Mouse (Mus musculus): ENCODE data around the gene Mrpl21. TPM values are rescaled to one million over a fixed set of nuclear protein-coding genes. Genes with fewer than 3 reads are reported as not detected.
A peak's percentile ranks its signal among the peaks of the same experiment; 100 is the strongest.

Gene Mrpl21
- polyA plus RNA-seq, 1 experiment from 2014 or later, result 110 TPM

GRCm38 (mm10) chr19:3267340-3267739 lies 15.4 kb upstream of the Mrpl21 start:
- Histone ChIP-seq H3K4me3 (ENCODE audit: low read length) (no peak overlapping the region), H3K9ac (ENCODE audit: low read length) (no peak overlapping the region), H3K27ac (ENCODE audit: low read length) (no peak overlapping the region), H3K4me2 (ENCODE audit: low read depth, low read length) (no peak overlapping the region), H3K36me3 (ENCODE audit: control insufficient read depth, insufficient read depth, low read length) (peaks cover 29% of the 10 kb centered on the region), H3K27me3 (ENCODE audit: control insufficient read depth, insufficient read depth, low read depth, low read length) (no peaks in the 10 kb centered on the region), H3K9me3 (ENCODE audit: control insufficient read depth, low read length) (no peaks in the 10 kb centered on the region), H3K4me1 (replicated peaks; ENCODE audit: control insufficient read depth, insufficient read depth, low read length) (no peaks in the 10 kb centered on the region)
- 88% methylated on average over 4 of the region's 4 CpGs for WGBS
- no peak for ATAC-seq (ENCODE audit: low read depth)

GRCm38 (mm10) chr19:3268218-3268980 lies 14.3 kb upstream of the Mrpl21 start:
- 89% methylated on average over 17 of the region's 17 CpGs for WGBS
- Histone ChIP-seq H3K27ac (ENCODE audit: low read length) (no peak overlapping the region), H3K4me2 (ENCODE audit: low read depth, low read length) (no peak overlapping the region), H3K9ac (ENCODE audit: low read length) (no peak overlapping the region), H3K27me3 (ENCODE audit: control insufficient read depth, insufficient read depth, low read depth, low read length) (no peaks in the 10 kb centered on the region), H3K4me1 (replicated peaks; ENCODE audit: control insufficient read depth, insufficient read depth, low read length) (no peaks in the 10 kb centered on the region), H3K36me3 (ENCODE audit: control insufficient read depth, insufficient read depth, low read length) (peaks cover 31% of the 10 kb centered on the region), H3K9me3 (ENCODE audit: control insufficient read depth, low read length) (no peaks in the 10 kb centered on the region), H3K4me3 (ENCODE audit: low read length) (no peak overlapping the region)
- ATAC-seq (ENCODE audit: low read depth), result no peak

- no peak for ATAC-seq (ENCODE audit: low read depth)
- WGBS, result 88% methylated on average over 9 of the region's 9 CpGs
- H3K27ac ChIP-seq (ENCODE audit: low read length), result no peak overlapping the region
- no peaks in the 10 kb centered on the region for H3K4me1 ChIP-seq (replicated peaks; ENCODE audit: control insufficient read depth, insufficient read depth, low read length)
- no peak overlapping the region for H3K4me3 ChIP-seq (ENCODE audit: low read length)
- no peak overlapping the region for H3K9ac ChIP-seq (ENCODE audit: low read length)
- no peaks in the 10 kb centered on the region for H3K27me3 ChIP-seq (ENCODE audit: control insufficient read depth, insufficient read depth, low read depth, low read length)
- no peaks in the 10 kb centered on the region for H3K9me3 ChIP-seq (ENCODE audit: control insufficient read depth, low read length)
- peaks cover 35% of the 10 kb centered on the region for H3K36me3 ChIP-seq (ENCODE audit: control insufficient read depth, insufficient read depth, low read length)
- no peak overlapping the region for H3K4me2 ChIP-seq (ENCODE audit: low read depth, low read length)
These were observed 13.4 kb upstream of the Mrpl21 start for GRCm38 (mm10) chr19:3269279-3269678.

GRCm38 (mm10) chr19:3269803-3270202 lies 12.9 kb upstream of the Mrpl21 start:
- no peaks in the 10 kb centered on the region for H3K27me3 ChIP-seq (ENCODE audit: control insufficient read depth, insufficient read depth, low read depth, low read length)
- H3K4me3 ChIP-seq (ENCODE audit: low read length), result no peak overlapping the region
- no peaks in the 10 kb centered on the region for H3K4me1 ChIP-seq (replicated peaks; ENCODE audit: control insufficient read depth, insufficient read depth, low read length)
- H3K36me3 ChIP-seq (ENCODE audit: control insufficient read depth, insufficient read depth, low read length), result peaks cover 31% of the 10 kb centered on the region
- no peak overlapping the region for H3K9ac ChIP-seq (ENCODE audit: low read length)
- H3K27ac ChIP-seq (ENCODE audit: low read length), result no peak overlapping the region
- no peaks in the 10 kb centered on the region for H3K9me3 ChIP-seq (ENCODE audit: control insufficient read depth, low read length)
- no peak for ATAC-seq (ENCODE audit: low read depth)
- WGBS, result 91% methylated on average over 6 of the region's 6 CpGs
- H3K4me2 ChIP-seq (ENCODE audit: low read depth, low read length), result no peak overlapping the region

GRCm38 (mm10) chr19:3271366-3271765 lies 11.3 kb upstream of the Mrpl21 start:
- no peaks in the 10 kb centered on the region for H3K9me3 ChIP-seq (ENCODE audit: control insufficient read depth, low read length)
- H3K4me3 ChIP-seq (ENCODE audit: low read length), result no peak overlapping the region
- H3K4me1 ChIP-seq (replicated peaks; ENCODE audit: control insufficient read depth, insufficient read depth, low read length), result no peaks in the 10 kb centered on the region
- no peak overlapping the region for H3K4me2 ChIP-seq (ENCODE audit: low read depth, low read length)
- peaks cover 32% of the 10 kb centered on the region for H3K36me3 ChIP-seq (ENCODE audit: control insufficient read depth, insufficient read depth, low read length)
- WGBS, result 78% methylated on average over 6 of the region's 6 CpGs
- no peak overlapping the region for H3K9ac ChIP-seq (ENCODE audit: low read length)
- no peak overlapping the region for H3K27ac ChIP-seq (ENCODE audit: low read length)
- ATAC-seq (ENCODE audit: low read depth), result no peak
- no peaks in the 10 kb centered on the region for H3K27me3 ChIP-seq (ENCODE audit: control insufficient read depth, insufficient read depth, low read depth, low read length)

- H3K4me2 ChIP-seq (ENCODE audit: low read depth, low read length), result no peak overlapping the region
- H3K27me3 ChIP-seq (ENCODE audit: control insufficient read depth, insufficient read depth, low read depth, low read length), result no peaks in the 10 kb centered on the region
- no peak overlapping the region for H3K27ac ChIP-seq (ENCODE audit: low read length)
- no peak for ATAC-seq (ENCODE audit: low read depth)
- H3K4me1 ChIP-seq (replicated peaks; ENCODE audit: control insufficient read depth, insufficient read depth, low read length), result no peaks in the 10 kb centered on the region
- 89% methylated on average over 9 of the region's 9 CpGs for WGBS
- H3K4me3 ChIP-seq (ENCODE audit: low read length), result no peak overlapping the region
- H3K9me3 ChIP-seq (ENCODE audit: control insufficient read depth, low read length), result no peaks in the 10 kb centered on the region
- H3K36me3 ChIP-seq (ENCODE audit: control insufficient read depth, insufficient read depth, low read length), result peaks cover 24% of the 10 kb centered on the region
- H3K9ac ChIP-seq (ENCODE audit: low read length), result no peak overlapping the region
These were observed 9.4 kb upstream of the Mrpl21 start for GRCm38 (mm10) chr19:3273331-3273730.

- ATAC-seq (ENCODE audit: low read depth), result no peak
- no peaks in the 10 kb centered on the region for H3K4me1 ChIP-seq (replicated peaks; ENCODE audit: control insufficient read depth, insufficient read depth, low read length)
- H3K27ac ChIP-seq (ENCODE audit: low read length), result no peak overlapping the region
- H3K9ac ChIP-seq (ENCODE audit: low read length), result no peak overlapping the region
- 86% methylated on average over 3 of the region's 3 CpGs for WGBS
- no peak overlapping the region for H3K4me2 ChIP-seq (ENCODE audit: low read depth, low read length)
- H3K27me3 ChIP-seq (ENCODE audit: control insufficient read depth, insufficient read depth, low read depth, low read length), result no peaks in the 10 kb centered on the region
- no peak overlapping the region for H3K4me3 ChIP-seq (ENCODE audit: low read length)
- H3K9me3 ChIP-seq (ENCODE audit: control insufficient read depth, low read length), result no peaks in the 10 kb centered on the region
- H3K36me3 ChIP-seq (ENCODE audit: control insufficient read depth, insufficient read depth, low read length), result peaks cover 21% of the 10 kb centered on the region
These were observed 6.8 kb upstream of the Mrpl21 start for GRCm38 (mm10) chr19:3275744-3276365.

GRCm38 (mm10) chr19:3281886-3282285 lies 815 bp upstream of the Mrpl21 start:
- peak overlapping the region; percentile 75 for H3K4me2 ChIP-seq (ENCODE audit: low read depth, low read length)
- peak overlapping the region; percentile 92 for H3K9ac ChIP-seq (ENCODE audit: low read length)
- peaks cover 10% of the 10 kb centered on the region for H3K4me1 ChIP-seq (replicated peaks; ENCODE audit: control insufficient read depth, insufficient read depth, low read length)
- no peak for ATAC-seq (ENCODE audit: low read depth)
- peaks cover 10% of the 10 kb centered on the region for H3K36me3 ChIP-seq (ENCODE audit: control insufficient read depth, insufficient read depth, low read length)
- H3K27ac ChIP-seq (ENCODE audit: low read length), result no peak overlapping the region
- 56% methylated on average over 4 of the region's 4 CpGs for WGBS
- no peaks in the 10 kb centered on the region for H3K27me3 ChIP-seq (ENCODE audit: control insufficient read depth, insufficient read depth, low read depth, low read length)
- H3K9me3 ChIP-seq (ENCODE audit: control insufficient read depth, low read length), result no peaks in the 10 kb centered on the region
- H3K4me3 ChIP-seq (ENCODE audit: low read length), result peak overlapping the region; percentile 90

- Histone ChIP-seq H3K4me1 (replicated peaks; ENCODE audit: control insufficient read depth, insufficient read depth, low read length) (no peaks in the 10 kb centered on the region), H3K4me2 (ENCODE audit: low read depth, low read length) (no peak overlapping the region), H3K36me3 (ENCODE audit: control insufficient read depth, insufficient read depth, low read length) (peaks cover 18% of the 10 kb centered on the region), H3K27me3 (ENCODE audit: control insufficient read depth, insufficient read depth, low read depth, low read length) (no peaks in the 10 kb centered on the region), H3K9me3 (ENCODE audit: control insufficient read depth, low read length) (no peaks in the 10 kb centered on the region), H3K27ac (ENCODE audit: low read length) (no peak overlapping the region), H3K4me3 (ENCODE audit: low read length) (no peak overlapping the region), H3K9ac (ENCODE audit: low read length) (no peak overlapping the region)
- ATAC-seq (ENCODE audit: low read depth), result no peak
- WGBS, result 93% methylated on average over 1 of the region's 1 CpGs
These were observed 6.3 kb downstream of the Mrpl21 start for GRCm38 (mm10) chr19:3289006-3289405.
